Mouse (Mus musculus) ovary, postnatal 14 days (tissue): ENCODE data around the gene Gm3047.
"Not testable (repeated sequence)": the region's sequence is repeated elsewhere in the genome, so short reads cannot be mapped to it uniquely, and the experiment has no call there.

Experiments
- DNase-seq: peaks from one replicate; pipeline ENCODE4 v3.0.0; 2022; ENCODE audit warnings: low spot score

The Gm3047 gene

DNA sequence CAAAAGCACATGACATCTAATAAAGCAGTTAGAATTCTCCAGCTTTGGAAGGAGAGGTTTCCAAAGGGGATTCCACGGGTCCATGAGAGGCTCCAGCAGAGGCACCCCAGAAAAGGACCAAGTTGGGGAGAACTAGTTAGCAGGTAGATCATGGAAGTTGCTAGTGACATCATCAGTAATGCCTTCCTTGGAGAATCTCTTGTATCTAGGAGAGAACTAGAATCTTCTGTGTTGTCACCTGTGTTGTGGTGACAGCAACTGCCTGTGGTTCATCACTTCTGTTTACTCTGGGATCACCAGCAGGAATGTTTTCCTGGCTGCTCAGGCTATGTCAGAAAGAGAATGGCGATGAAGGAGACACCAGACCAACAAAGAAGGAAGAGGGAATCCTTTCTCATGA, at the start of gene Gm3047:
Gene Gm3047, plus strand, starts transcription at position 301 of the 400 bp plus-strand sequence.
- DNase-seq, result not testable (repeated sequence)
